Mouse (Mus musculus): ENCODE measurements around the gene 5430419D17Rik. TPM values are rescaled to one million over a fixed set of nuclear protein-coding genes. Genes with fewer than 3 reads are reported as not detected.

The 5430419D17Rik gene
- polyA plus RNA-seq, 1 experiment from 2014 or later = not detected

- TF ChIP-seq CTCF (IDR thresholded peaks at IDR 0.05; ENCODE audit: low read depth) = no peak
- ATAC-seq (ENCODE audit: insufficient read depth) (peak; percentile 44; the same call in 1 of the 2 replicates), DNase-seq (peak; percentile 31)
- no peaks in the 10 kb centered on the region for H3K27me3 ChIP-seq (ENCODE audit: insufficient read depth, low read length)
- H3K36me3 ChIP-seq (ENCODE audit: insufficient read depth) = peaks cover 24% of the 10 kb centered on the region
- 24% methylated on average over 8 of the region's 8 CpGs for WGBS
- no peak overlapping the region for H3K4me3 ChIP-seq (ENCODE audit: low read depth, low read length)
- no peak overlapping the region for H3K4me2 ChIP-seq
- H3K9me3 ChIP-seq (ENCODE audit: low read depth, low read length) = no peaks in the 10 kb centered on the region
- H3K27ac ChIP-seq (ENCODE audit: low read depth) = peak overlapping the region; percentile 55
- H3K9ac ChIP-seq = no peak overlapping the region
- H3K4me1 ChIP-seq (ENCODE audit: insufficient read depth) = no peaks in the 10 kb centered on the region
Measured at GRCm38 (mm10) chr7:131337502-131338068, 163.4 kb downstream of the 5430419D17Rik start.

DNA sequence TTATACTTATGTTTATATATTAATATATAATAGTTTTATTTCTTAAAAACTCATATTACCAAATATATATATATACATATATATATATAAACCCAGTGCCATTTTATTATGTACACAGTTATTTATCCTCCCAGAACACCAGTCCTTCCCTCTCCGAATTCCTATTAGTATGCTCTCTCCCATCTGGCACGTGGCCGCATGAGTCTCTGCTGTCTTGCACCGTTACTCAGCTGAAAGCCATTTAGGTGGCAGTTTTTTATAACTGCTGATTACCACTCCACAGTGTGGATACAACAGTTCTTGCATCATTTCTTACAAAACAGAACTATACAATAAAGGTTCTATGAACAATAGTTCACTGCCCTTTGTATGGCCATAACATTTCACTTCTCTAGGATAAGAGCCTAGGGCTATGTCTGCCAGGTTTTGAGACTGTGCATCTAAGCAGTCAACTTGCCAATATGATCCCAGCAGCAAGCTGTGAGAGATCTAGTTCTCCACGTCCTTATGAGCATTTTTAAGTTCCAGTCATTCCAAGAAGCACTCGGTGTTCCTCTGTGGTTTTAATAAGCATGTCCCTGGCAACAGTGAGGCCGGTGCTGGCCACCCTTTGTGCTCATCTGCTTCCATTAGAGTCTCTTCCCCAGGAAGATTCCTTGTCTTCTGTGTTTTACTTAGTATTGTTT, 171.8 kb downstream of the 5430419D17Rik start:
- DNase-seq (no peak), ATAC-seq (ENCODE audit: insufficient read depth) (no peak)
- Histone ChIP-seq H3K36me3 (ENCODE audit: insufficient read depth) (peaks cover 75% of the 10 kb centered on the region), H3K27ac (ENCODE audit: low read depth) (no peak overlapping the region), H3K4me2 (no peak overlapping the region), H3K27me3 (ENCODE audit: insufficient read depth, low read length) (no peaks in the 10 kb centered on the region), H3K9ac (no peak overlapping the region), H3K4me3 (ENCODE audit: low read depth, low read length) (no peak overlapping the region), H3K4me1 (ENCODE audit: insufficient read depth) (no peaks in the 10 kb centered on the region), H3K9me3 (ENCODE audit: low read depth, low read length) (no peaks in the 10 kb centered on the region)
- TF ChIP-seq CTCF (IDR thresholded peaks at IDR 0.05; ENCODE audit: low read depth) = no peak
- 84% methylated on average over 7 of the region's 7 CpGs for WGBS

Other genes starting within 250 kb of the 5430419D17Rik start
- 25.8 and 30.0 TPM in 2 replicates for gene Htra1, start 238.3 kb upstream of the 5430419D17Rik start, polyA plus RNA-seq (2014; fragmentation: Nextera tagmentation; extraction: Ambion mirVana)
- not detected in 2 replicates for gene Dmbt1, start 142.3 kb upstream of the 5430419D17Rik start, polyA plus RNA-seq (2014; fragmentation: Nextera tagmentation; extraction: Ambion mirVana)
- gene 4933402N03Rik, start 28.1 kb upstream of the 5430419D17Rik start, polyA plus RNA-seq (2014; fragmentation: Nextera tagmentation; extraction: Ambion mirVana) = not detected in 2 replicates
- not detected in 2 replicates for gene Cuzd1, start 147.9 kb downstream of the 5430419D17Rik start, polyA plus RNA-seq (2014; fragmentation: Nextera tagmentation; extraction: Ambion mirVana)
- gene Fam24b, start 155.1 kb downstream of the 5430419D17Rik start, polyA plus RNA-seq (2014; fragmentation: Nextera tagmentation; extraction: Ambion mirVana) = not detected in 2 replicates
- not detected in 2 replicates for gene Fam24a, start 159.5 kb downstream of the 5430419D17Rik start, polyA plus RNA-seq (2014; fragmentation: Nextera tagmentation; extraction: Ambion mirVana)
- gene 2310057M21Rik, start 188.4 kb downstream of the 5430419D17Rik start, polyA plus RNA-seq (2014; fragmentation: Nextera tagmentation; extraction: Ambion mirVana) = 20.0 and 24.3 TPM in 2 replicates
- gene Pstk, start 196.7 kb downstream of the 5430419D17Rik start, polyA plus RNA-seq (2014; fragmentation: Nextera tagmentation; extraction: Ambion mirVana) = 63.8 and 66.7 TPM in 2 replicates
- gene Ikzf5, start 236.1 kb downstream of the 5430419D17Rik start, polyA plus RNA-seq (2014; fragmentation: Nextera tagmentation; extraction: Ambion mirVana) = 20.1 and 20.5 TPM in 2 replicates
- gene Acadsb, start 236.2 kb downstream of the 5430419D17Rik start, polyA plus RNA-seq (2014; fragmentation: Nextera tagmentation; extraction: Ambion mirVana) = 181 TPM in 2 replicates

Measured in lung, embryonic 14.5 days (tissue).